Mouse (Mus musculus) left cerebral cortex, adult 9 months (tissue): Measurements from ENCODE around the gene Gripap1.

ENCODE experiments used
- DNase-seq, 2 experiments: peaks; one replicate each; pipeline ENCODE4 v3.0.0; 2022; ENCODE audit warnings: low spot score in 2 of 2

Gene Gripap1

DNA sequence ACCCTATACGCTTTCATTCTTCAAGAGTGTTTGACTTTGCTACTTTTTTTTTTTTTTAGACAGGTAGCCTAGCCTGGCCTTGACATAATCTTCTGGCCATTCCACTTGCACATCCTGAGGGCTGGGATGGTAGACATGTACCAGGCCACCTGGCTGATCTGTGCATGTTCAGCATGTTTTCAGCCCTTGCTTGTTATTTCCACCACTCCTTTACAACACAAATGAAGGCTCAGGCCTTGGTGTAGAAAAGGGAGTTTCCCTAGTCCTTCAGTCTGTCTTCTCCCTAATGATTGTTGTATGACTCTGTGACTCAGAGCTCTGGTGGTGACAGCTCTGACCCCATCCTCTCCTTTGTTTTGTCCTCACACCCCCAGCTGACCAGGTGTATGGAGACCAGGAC, 77.6 kb downstream of the Gripap1 start:
- DNase-seq, result no peak

DNA sequence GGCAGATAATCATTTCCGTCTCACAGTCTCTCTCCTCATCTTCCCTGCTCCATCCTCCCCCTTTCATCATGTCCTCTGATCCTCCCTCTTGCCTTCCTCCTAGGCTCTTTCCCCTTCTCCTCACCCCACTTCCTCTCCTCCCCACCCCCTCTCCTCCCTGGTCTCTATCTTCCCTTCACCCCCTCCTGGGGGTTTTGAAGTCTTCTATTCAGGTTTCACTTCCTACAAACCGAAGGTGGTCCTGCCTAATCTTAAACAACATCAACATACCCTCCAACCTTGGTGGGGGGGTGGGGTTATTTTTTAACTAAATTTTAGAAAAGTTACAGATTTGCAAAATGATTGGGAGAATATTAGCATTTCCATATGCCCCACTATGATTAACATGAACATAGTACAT, 78.9 kb downstream of the Gripap1 start:
- no peak for DNase-seq

DNA sequence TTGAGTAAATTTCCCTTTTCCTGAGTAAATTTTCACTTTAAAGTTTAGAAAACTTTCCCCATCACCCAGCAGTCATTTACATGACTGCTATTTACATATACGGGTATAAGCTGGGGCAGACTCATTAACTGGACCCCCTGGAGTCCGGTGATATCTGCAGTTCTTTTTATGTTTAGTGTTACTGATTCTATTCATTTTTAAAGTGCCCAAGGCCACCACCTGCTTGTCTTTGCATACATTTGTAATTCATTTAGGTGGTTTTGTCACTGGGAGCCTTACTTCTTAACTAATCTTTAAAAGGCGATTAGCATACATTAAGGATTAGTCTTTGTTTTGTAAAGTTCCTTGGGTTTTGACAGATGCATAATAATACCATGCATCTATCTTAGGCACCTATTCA, 80.3 kb downstream of the Gripap1 start:
- no peak for DNase-seq
